Mouse (Mus musculus) heart, adult 2 months (tissue): ENCODE measurements around the gene Kpna2.

Experiments
- CTCF ChIP-seq: fragments of 200-600 bp; IDR thresholded peaks from 2 replicates; pipeline ENCODE4 v1.8.1; 2022; ENCODE audit warnings: antibody characterized with exemption, mild to moderate bottlenecking, moderate library complexity
- EP300 ChIP-seq: fragments of 200-500 bp; IDR thresholded peaks from 2 replicates; pipeline ENCODE4 v1.6.1; 2011; ENCODE audit warnings: low read depth, low read length, control low read depth; ENCODE audit not compliant: insufficient read depth
- POLR2A ChIP-seq: fragments of 200-500 bp; IDR thresholded peaks from 2 replicates; pipeline ENCODE4 v1.6.1; 2011; ENCODE audit warnings: mild to moderate bottlenecking, low read depth, low read length, control low read depth; ENCODE audit not compliant: insufficient read depth

- TF ChIP-seq POLR2A, result no peak
- no peak for TF ChIP-seq CTCF
- no peak for TF ChIP-seq EP300
Measured at GRCm38 (mm10) chr11:107022050-107022683, 22.8 kb upstream of the Kpna2 start.
